Mouse (Mus musculus) adrenal gland, adult (tissue): ENCODE measurements at regions not wholly inside any gene's neighbourhood (a gene's known extent, or its start where the extent isn't known, plus 50 kb on each side); places are given as distances from the start of the nearest gene placed in this dataset.
"Not testable (repeated sequence)": the region's sequence is repeated elsewhere in the genome, so short reads cannot be mapped to it uniquely, and the experiment has no call there.

Source experiments
- DNase-seq, 2 experiments: peaks; one replicate each; pipeline ENCODE4 v3.0.0; 2022 to 2023; ENCODE audit warnings: low spot score in 1 of 2; ENCODE audit not compliant: inconsistent age in 2 of 2

- no peak for DNase-seq
Measured at GRCm38 (mm10) chr4:3080385-3081125, 86.6 kb upstream of the Vmn1r2 start.

GRCm38 (mm10) chr4:3081148-3081952 lies 85.8 kb upstream of the Vmn1r2 start:
- DNase-seq: peak in 1 of 2 experiments; percentile 14

- DNase-seq: peak in 1 of 2 experiments; percentile 16
Measured at GRCm38 (mm10) chr4:3081953-3082950, 84.9 kb upstream of the Vmn1r2 start.

GRCm38 (mm10) chr4:3083161-3084020 lies 83.7 kb upstream of the Vmn1r2 start:
- peak in 1 of 2 experiments; percentile 30 for DNase-seq

GRCm38 (mm10) chr4:3084021-3084545 lies 83.0 kb upstream of the Vmn1r2 start:
- DNase-seq: peak in 1 of 2 experiments; percentile 17

- DNase-seq: peak in 1 of 2 experiments; percentile 16
Measured at GRCm38 (mm10) chr4:3085456-3086448, 81.4 kb upstream of the Vmn1r2 start.

GRCm38 (mm10) chr4:3087616-3088015 lies 79.5 kb upstream of the Vmn1r2 start:
- DNase-seq: not testable (repeated sequence)

- no peak for DNase-seq
Measured at GRCm38 (mm10) chr4:3089567-3090377, 77.3 kb upstream of the Vmn1r2 start.

GRCm38 (mm10) chr4:3090378-3090735 lies 76.8 kb upstream of the Vmn1r2 start:
- no peak for DNase-seq

- no peak for DNase-seq
Measured at GRCm38 (mm10) chr4:3090742-3091141, 76.4 kb upstream of the Vmn1r2 start.
